Mouse (Mus musculus): ENCODE measurements around the gene Pde4b.

DNA sequence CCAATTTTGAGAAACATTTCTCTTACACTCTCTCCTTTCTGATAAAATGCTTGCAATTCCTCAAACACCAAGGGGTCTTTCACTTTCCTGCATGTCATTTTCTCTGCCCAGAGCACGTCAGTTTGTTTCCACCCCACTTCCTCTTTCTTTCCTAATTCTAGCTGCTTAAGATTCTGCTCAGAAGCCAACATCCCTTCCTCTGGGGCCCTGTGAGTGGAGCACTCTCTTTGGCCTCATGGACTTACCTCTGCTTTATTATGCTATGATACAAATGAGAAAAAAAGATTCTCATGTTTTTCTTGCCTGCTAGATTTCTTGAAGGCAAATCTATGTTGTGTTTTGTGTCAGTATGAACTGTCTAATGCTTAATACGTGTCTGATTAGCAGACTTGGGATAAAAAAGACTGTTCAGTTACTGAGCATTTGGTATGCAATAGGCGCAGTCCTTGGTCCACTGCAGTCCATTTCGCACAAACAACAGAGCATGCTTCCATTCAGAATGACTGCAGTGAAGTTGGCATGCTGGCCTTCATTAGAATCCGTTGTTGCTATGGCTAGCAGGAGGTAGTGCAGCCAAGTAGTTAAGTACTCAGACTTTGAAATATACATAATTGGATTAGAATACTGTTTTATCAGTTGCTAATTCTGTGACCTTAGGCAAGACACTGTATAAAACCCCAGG is 446.8 kb downstream of the Pde4b start:
- no peak for TF ChIP-seq CTCF (IDR thresholded peaks at IDR 0.05; ENCODE audit: extremely low read depth, insufficient read depth, insufficient read length, insufficient replicate concordance)
- no peak for TF ChIP-seq POLR2A (IDR thresholded peaks at IDR 0.05; ENCODE audit: low read depth, low read length)

Measured in spleen, adult 2 months (tissue).